Mouse (Mus musculus): ENCODE data around the gene Gm21992. TPM values are rescaled to one million over a fixed set of nuclear protein-coding genes. Genes with fewer than 3 reads are reported as not detected.

Gm21992 gene
- total RNA-seq, 1 experiment from 2014 or later: 15.1 TPM

- no peak for ATAC-seq (replicated peaks; ENCODE audit: insufficient number of reproducible peaks, low FRiP score, low TSS enrichment, poor library complexity, severe bottlenecking)
Measured at GRCm38 (mm10) chr19:4720671-4721244, 90.7 kb downstream of the Gm21992 start.

GRCm38 (mm10) chr19:4720112-4720511, 91.3 kb downstream of the Gm21992 start:
- ATAC-seq (replicated peaks; ENCODE audit: insufficient number of reproducible peaks, low FRiP score, low TSS enrichment, poor library complexity, severe bottlenecking): no peak

GRCm38 (mm10) chr19:4719351-4719764, 92.1 kb downstream of the Gm21992 start:
- no peak for ATAC-seq (replicated peaks; ENCODE audit: insufficient number of reproducible peaks, low FRiP score, low TSS enrichment, poor library complexity, severe bottlenecking)

GRCm38 (mm10) chr19:4718716-4719115, 92.7 kb downstream of the Gm21992 start:
- no peak for ATAC-seq (replicated peaks; ENCODE audit: insufficient number of reproducible peaks, low FRiP score, low TSS enrichment, poor library complexity, severe bottlenecking)

GRCm38 (mm10) chr19:4717281-4717680, 94.1 kb downstream of the Gm21992 start:
- ATAC-seq (replicated peaks; ENCODE audit: insufficient number of reproducible peaks, low FRiP score, low TSS enrichment, poor library complexity, severe bottlenecking): no peak

- no peak for ATAC-seq (replicated peaks; ENCODE audit: insufficient number of reproducible peaks, low FRiP score, low TSS enrichment, poor library complexity, severe bottlenecking)
Measured at GRCm38 (mm10) chr19:4716756-4717155, 94.7 kb downstream of the Gm21992 start.

GRCm38 (mm10) chr19:4713886-4714285, 97.5 kb downstream of the Gm21992 start:
- no peak for ATAC-seq (replicated peaks; ENCODE audit: insufficient number of reproducible peaks, low FRiP score, low TSS enrichment, poor library complexity, severe bottlenecking)

- ATAC-seq (replicated peaks; ENCODE audit: insufficient number of reproducible peaks, low FRiP score, low TSS enrichment, poor library complexity, severe bottlenecking): no peak
Measured at GRCm38 (mm10) chr19:4712781-4713526, 98.5 kb downstream of the Gm21992 start.

- no peak for ATAC-seq (replicated peaks; ENCODE audit: insufficient number of reproducible peaks, low FRiP score, low TSS enrichment, poor library complexity, severe bottlenecking)
Measured at GRCm38 (mm10) chr19:4712156-4712780, 99.1 kb downstream of the Gm21992 start.

- no peak for ATAC-seq (replicated peaks; ENCODE audit: insufficient number of reproducible peaks, low FRiP score, low TSS enrichment, poor library complexity, severe bottlenecking)
Measured at GRCm38 (mm10) chr19:4711601-4712155, 99.7 kb downstream of the Gm21992 start.

- no peak for ATAC-seq (replicated peaks; ENCODE audit: insufficient number of reproducible peaks, low FRiP score, low TSS enrichment, poor library complexity, severe bottlenecking)
Measured at GRCm38 (mm10) chr19:4711098-4711600, 100.3 kb downstream of the Gm21992 start, which contains the start of gene Sptbn2. Gene Sptbn2 (plus strand): TSS chr19:4711167.

- ATAC-seq (replicated peaks; ENCODE audit: insufficient number of reproducible peaks, low FRiP score, low TSS enrichment, poor library complexity, severe bottlenecking): no peak
Measured at GRCm38 (mm10) chr19:4708765-4709164, 102.6 kb downstream of the Gm21992 start.

GRCm38 (mm10) chr19:4701221-4701620, 110.2 kb downstream of the Gm21992 start:
- no peak for ATAC-seq (replicated peaks; ENCODE audit: insufficient number of reproducible peaks, low FRiP score, low TSS enrichment, poor library complexity, severe bottlenecking)

GRCm38 (mm10) chr19:4700656-4701055, 110.8 kb downstream of the Gm21992 start:
- ATAC-seq (replicated peaks; ENCODE audit: insufficient number of reproducible peaks, low FRiP score, low TSS enrichment, poor library complexity, severe bottlenecking): no peak

- no peak for ATAC-seq (replicated peaks; ENCODE audit: insufficient number of reproducible peaks, low FRiP score, low TSS enrichment, poor library complexity, severe bottlenecking)
Measured at GRCm38 (mm10) chr19:4699821-4700220, 111.6 kb downstream of the Gm21992 start.

GRCm38 (mm10) chr19:4698856-4699255, 112.6 kb downstream of the Gm21992 start:
- no peak for ATAC-seq (replicated peaks; ENCODE audit: insufficient number of reproducible peaks, low FRiP score, low TSS enrichment, poor library complexity, severe bottlenecking)

- ATAC-seq (replicated peaks; ENCODE audit: insufficient number of reproducible peaks, low FRiP score, low TSS enrichment, poor library complexity, severe bottlenecking): no peak
Measured at GRCm38 (mm10) chr19:4698205-4698677, 113.2 kb downstream of the Gm21992 start, which contains the start of gene Gm960. Gene Gm960 (minus strand): TSS chr19:4698668.

- no peak for ATAC-seq (replicated peaks; ENCODE audit: insufficient number of reproducible peaks, low FRiP score, low TSS enrichment, poor library complexity, severe bottlenecking)
Measured at GRCm38 (mm10) chr19:4697721-4698120, 113.7 kb downstream of the Gm21992 start.

- ATAC-seq (replicated peaks; ENCODE audit: insufficient number of reproducible peaks, low FRiP score, low TSS enrichment, poor library complexity, severe bottlenecking): no peak
Measured at GRCm38 (mm10) chr19:4697121-4697520, 114.3 kb downstream of the Gm21992 start.
